Mouse (Mus musculus): ENCODE results near the gene Sparcl1.

The Sparcl1 gene

DNA sequence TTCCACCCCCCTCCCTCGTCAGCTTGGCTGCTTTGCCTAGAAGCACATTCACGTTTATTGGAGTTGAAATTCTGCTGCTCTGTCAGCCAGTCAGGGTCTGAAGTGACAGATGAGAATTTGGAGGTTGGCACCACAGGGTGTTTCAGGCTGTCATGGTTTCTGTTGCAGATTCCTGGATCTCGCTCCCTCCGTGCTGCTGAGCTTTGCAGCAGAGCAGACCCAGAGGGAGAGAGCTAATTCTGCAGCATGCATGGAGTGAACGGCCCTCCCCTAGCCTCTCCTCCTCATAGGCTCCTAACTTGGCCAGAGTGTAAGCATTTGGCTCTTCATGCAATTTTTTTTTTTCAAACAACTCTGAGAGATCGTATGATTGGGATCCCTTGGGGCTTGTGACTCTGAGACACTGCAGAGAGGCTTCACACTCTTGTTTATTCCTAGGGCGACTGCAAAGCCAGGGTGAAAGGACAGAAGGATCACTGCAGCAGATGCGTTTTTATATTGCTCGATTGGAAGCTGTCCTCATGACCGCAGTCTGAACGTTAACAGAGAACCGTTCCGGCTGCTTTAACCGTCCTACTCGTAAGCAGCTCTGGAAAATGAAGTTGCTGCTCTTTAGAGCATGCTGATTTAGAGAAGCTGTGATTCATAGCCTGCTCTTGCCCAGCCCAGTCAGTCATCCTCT, at the start of gene Sparcl1:
TSS of gene Sparcl1 (minus strand) at position 243 of the 682 bp plus-strand sequence.
- no peak for DNase-seq (ENCODE audit: low read depth, low spot score)

DNA sequence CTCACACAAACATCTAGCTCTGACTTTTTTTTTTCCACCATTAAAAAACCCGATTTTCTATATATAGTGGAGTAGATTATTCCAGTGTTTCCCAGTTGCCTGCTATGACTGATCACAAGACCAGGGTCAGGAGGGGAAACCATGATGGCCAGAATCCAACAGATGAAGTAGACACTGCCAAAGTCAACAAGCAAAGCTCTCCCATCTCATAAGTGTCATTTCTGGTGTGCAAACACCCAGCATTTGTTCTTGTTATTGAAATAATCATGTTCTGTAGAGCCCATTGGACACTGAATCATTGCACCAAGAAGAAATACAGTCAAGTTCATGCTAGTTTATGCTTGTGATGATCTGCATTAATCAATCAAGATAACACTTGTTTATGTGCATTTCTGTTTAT, 47.9 kb upstream of the Sparcl1 start:
- no peak for DNase-seq (ENCODE audit: low read depth, low spot score)

DNA sequence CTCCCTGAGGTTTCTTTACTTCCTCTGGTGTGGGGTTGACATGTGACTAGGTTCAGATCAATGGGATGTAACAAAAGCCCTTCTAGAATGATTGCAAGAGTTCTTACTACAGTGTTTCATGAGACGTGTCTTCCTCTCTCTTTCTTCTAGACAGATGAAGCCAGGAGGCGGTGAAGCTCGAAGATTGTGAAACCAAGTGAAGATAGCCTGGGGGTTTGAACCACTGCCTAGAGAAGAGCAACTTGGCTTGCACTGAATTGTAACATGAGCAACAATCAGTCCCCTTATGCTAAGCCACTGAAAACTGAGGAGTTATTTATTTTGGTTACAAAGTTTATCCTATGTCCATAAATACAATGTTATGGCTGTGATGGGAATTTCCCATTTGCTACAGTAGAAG, 47.0 kb upstream of the Sparcl1 start:
- no peak for DNase-seq (ENCODE audit: low read depth, low spot score)

DNA sequence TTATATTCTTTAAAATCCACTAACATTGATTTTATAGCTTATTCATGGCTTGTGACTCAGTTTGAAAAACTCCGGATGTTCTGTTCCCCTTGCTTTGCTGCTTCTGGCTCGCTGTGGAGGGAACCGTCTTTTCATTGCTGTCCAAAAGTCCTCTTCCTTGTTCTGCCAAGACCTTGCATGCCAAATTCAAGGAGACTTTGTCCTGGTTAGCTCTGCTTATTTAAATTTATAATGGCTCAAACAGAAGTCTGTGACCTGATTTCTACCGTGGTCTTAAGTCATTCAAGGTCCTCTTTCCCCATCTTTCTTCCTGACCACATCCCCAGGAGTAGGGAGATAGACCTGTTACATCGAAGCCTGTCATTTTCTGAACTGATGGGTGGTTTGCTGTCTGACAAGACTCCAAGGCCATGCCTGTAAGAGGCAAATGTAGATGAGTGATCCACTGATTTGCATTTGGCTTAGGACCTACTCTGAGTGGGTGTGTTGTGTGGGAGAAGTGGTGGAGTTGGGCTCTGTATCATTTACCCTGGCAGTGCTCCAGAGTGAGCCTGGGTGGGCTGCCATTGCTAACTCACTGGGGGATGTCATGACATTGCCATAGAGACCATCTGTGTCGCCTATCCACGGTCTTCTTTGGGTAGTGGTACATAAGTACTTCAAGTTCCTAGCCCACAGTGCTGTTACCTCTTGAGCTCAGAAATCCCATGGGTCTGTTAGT, 45.0 kb upstream of the Sparcl1 start:
- no peak for DNase-seq (ENCODE audit: low read depth, low spot score)

DNA sequence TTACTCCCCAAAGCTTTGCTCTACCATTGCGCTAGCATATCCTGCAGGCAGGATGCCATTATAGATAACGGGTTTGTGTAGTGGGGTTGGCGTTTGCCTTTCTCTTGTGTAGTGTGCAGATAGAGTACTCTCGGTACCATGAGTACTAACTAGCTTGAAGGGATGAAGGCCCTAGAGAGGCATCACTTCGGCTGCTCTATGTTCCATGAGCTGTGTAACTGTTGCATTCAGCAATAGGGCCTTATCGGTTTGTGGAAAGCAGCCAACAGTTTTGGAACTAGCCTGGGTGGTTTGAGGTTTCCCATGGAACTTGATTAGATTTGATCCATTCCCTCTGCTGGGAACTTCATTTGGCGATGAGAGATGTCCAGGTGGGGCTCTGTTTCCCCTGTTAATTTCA, 44.2 kb upstream of the Sparcl1 start:
- DNase-seq (ENCODE audit: low read depth, low spot score) = no peak

DNA sequence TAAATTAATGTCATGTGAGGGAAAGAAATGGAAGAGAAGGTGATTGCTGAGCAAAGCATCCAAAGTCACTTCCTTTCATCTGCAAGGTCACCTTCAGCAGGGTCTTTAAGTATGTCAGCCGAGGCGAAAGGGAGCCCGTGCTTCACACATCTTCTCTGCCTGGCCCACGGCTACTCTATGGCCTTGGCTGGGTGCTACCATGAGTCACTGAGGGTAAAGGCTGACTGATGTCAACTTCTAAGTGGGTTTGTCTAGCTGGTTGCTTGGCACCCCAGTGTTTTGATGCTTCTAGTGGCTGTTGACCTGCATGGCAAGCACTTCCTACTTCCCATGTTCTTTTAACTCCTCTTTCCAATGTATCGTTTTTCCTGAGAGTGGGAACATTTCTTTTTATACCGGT, 36.7 kb upstream of the Sparcl1 start:
- DNase-seq (ENCODE audit: low read depth, low spot score) = no peak

DNA sequence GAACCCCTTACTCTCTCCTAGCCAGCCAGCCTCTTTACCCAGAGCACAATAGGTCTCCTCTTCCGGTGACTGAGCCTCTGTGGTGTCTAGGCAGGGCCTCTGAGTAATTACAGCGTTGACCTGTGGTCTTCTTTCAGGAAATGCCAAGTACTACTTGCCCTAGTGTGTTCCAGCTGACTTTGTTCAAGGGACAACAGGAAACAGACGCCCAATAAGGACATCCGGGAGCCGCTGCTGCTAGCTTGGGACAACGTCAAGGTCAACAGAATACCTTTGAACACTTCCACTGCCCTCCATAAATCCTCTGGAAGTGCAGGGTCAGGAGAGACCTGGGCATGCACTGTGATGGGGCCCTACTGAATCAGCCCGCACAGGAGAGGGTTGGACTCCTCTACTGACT, 35.8 kb upstream of the Sparcl1 start:
- DNase-seq (ENCODE audit: low read depth, low spot score) = no peak

DNA sequence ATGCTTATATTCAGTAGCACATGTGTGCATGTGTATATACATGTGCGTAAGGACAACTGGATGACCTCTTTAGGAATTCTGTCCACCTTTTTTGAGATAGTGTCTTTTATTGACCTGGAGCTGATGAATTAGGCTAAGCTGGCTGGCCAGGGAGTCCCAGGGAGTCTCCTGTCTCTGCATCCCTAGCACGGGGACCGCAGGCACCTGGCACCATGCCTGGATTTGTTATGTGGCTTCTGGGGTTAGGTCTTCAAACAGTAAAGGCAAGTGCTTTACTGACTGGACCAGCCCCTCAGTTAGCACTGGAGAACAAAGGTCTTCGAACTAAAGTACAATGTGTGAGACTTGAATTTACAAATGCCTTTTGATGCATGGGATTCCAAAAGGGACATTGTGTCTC, 30.5 kb upstream of the Sparcl1 start:
- DNase-seq (ENCODE audit: low read depth, low spot score) = no peak

DNA sequence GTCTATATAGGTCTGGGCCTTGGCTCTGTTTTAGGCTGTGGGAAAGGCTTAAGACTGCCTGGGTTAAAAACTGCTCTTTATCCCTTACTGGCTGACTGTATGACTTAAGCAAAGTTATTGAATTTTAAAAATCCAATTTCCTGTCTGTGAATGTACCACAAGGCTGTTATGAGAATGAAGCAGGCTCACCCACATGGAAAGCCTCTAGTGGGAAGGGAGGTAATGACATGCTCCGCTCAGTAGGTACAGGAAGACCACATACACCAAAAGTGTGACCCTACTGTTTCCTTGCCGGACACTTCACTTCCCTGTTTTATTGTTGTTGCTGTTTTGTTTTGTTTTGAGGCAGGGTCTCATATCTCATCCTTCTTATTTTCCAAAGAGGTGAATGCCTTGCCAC, 27.5 kb upstream of the Sparcl1 start:
- no peak for DNase-seq (ENCODE audit: low read depth, low spot score)

DNA sequence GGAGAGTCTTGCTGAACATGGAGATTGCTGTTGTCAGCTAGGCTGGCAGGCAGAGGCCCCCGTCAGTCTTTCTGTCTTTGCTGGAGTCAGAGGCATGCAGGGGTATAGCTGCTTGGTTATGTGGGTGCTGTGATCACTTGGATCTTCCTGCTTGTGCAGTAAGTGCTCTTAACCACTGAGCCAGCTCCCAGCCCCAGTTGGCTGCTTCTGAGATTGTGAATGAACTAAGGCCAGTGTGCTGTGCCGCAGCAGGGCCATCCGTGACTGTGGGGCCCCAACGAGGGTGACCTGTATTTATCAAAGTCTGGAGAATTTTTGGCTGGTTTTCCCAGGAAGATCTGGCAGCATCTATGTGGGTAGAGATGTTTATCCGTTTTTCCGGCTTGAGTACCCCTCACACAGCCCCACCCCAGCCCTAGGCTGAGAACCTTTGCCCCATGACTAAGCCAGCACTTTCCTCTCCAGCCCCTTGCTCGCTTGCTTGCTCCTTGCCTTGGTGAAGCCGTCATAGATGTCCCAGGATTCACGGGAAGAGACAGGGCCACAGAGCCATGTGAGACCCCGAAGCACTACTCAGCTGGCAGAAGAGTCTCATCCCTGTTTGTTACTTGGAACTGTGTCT, 24.5 kb upstream of the Sparcl1 start:
- no peak for DNase-seq (ENCODE audit: low read depth, low spot score)

DNA sequence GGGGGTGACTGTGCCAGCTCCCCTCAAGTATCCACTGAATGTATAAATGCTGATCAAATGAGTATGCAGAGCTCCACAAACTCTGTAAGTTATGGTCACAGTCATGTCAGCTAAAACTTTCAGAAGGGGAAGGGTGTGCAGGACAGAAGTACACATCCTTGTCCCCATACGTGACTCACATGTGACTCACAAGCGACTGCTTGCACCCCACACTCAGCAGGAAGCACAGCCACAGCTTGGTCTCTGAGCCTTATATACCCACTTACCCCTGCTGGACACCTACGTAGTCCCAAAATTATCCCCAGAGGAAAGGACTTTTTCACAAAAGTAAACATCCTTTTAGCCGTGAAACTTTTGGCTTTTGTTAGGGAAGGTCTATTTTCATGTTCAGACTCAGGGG, 20.2 kb upstream of the Sparcl1 start:
- no peak for DNase-seq (ENCODE audit: low read depth, low spot score)

DNA sequence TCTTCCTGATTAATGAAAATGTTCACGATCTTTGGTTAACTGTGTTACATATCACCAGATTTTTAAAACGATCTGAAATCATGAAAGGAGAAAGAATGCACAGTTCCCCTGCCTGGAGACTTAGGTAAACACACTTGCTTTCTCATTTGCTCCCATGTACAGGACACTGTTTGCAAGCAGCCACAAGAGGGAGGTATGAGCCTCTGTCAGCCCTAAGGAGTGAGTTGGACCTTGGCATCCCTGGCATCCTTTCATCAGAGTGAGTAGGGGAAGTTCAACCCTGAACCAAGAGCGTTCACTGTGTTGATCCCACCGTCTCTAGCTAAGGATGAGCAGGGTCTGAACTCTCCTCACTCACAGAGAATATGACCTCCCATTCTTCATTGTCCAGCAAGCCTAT, 18.0 kb upstream of the Sparcl1 start:
- DNase-seq (ENCODE audit: low read depth, low spot score) = no peak

DNA sequence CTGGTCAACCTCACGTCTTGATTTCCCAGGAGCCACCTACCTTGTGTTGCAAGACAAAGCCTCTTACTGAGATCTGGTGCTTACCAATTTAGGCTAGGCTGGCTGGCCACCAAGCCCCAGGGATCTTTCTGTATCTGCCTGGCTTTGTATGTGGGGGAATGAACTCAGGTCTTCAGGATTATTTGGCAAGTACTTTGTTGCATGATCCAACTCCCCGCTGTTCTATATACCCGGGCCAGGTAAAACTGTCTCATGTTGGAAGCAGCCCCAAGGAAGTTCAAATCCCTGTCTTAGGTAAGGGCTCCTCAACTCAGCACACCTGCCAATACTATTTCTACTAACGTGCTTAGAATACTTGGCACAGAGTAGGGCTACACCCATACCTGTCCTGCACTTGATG, 17.4 kb upstream of the Sparcl1 start:
- no peak for DNase-seq (ENCODE audit: low read depth, low spot score)

DNA sequence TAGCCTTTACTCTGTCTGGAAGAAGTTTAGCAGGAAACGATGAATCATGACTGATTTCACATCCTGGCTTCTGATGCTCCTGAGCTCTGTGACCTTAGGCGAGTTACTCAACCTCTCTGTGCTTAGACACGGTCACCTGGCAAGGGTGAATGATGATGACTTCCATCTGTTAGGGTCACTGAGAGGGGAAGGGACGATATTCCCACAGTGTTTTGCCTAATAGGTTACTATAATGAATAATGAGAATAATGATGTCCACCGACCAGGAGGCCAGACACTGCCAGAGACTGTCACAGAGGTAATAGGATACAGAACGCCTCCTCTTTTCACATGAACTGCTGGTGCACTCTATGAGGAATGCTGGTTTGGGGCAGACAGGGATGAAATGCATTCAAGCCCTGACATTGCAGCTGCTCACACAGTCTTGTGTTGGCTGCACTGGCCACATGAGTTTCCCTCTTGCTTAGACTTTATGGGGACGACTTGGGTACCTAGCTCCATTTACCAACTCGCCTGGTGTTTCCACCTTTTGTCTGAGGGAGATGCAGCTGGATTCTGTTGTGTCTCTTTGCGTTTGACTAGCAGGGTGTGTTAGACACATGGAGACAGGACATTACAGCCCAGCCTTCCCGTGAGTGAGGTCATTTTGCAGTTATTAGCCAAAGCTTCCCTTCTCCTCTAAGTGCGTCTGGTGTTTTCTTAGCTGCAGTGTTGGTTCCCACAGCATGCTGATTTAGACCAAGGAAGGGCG, 14.9 kb upstream of the Sparcl1 start:
- no peak for DNase-seq (ENCODE audit: low read depth, low spot score)

DNA sequence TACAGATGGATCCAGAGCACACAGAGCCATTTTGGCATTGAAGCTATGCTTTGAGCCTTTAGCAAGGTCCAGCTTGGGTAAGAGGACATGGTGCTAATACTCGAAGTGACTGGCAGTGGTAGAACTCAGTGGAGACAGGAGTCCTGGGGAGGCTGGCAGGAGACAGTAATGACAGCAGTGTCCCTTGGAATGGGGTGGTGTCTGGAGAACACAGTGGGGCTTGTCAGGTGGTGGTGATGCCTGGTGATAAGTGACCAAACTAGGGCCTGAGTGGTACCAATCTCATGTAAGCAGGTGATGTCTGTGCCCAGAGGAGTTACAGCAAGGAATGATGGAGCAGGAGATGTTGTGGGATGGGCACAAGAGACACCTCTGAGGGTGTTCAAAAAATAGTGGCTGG, 13.8 kb upstream of the Sparcl1 start:
- no peak for DNase-seq (ENCODE audit: low read depth, low spot score)

DNA sequence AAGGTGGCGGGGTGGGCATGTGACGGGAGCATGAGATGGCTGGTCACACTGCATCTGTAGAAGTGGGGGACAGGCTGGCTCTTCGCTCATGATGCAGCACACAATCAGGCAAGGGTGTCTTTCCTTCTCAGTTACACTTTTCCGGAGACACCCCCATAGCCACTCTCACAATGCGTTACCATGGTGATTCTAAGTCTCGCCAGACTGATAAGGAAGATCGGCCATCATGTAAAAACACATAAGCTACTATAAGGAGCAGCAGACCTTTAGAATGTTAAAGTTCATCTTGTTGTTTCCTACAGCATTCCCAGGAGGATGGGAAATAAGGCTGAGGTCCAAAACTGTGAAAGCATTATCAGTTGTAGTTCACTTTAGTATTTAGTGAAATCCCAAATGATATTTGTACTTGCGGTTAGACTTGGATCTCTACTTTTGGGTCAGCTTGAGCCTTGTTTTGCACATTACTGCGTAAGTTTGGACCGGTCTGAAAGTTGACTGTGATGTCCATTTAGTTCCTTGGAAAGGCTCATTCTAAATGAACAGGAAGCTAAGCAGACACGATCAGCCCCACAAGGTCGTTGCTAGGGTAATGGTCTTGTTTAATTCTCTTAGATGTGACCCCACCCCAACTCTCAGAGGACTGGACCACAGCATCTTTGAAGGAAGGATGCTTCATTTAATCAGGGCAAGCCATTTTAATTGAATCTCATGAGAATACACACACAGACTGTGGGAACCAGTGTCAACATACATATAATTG, 13.2 kb upstream of the Sparcl1 start:
- DNase-seq (ENCODE audit: low read depth, low spot score) = no peak

DNA sequence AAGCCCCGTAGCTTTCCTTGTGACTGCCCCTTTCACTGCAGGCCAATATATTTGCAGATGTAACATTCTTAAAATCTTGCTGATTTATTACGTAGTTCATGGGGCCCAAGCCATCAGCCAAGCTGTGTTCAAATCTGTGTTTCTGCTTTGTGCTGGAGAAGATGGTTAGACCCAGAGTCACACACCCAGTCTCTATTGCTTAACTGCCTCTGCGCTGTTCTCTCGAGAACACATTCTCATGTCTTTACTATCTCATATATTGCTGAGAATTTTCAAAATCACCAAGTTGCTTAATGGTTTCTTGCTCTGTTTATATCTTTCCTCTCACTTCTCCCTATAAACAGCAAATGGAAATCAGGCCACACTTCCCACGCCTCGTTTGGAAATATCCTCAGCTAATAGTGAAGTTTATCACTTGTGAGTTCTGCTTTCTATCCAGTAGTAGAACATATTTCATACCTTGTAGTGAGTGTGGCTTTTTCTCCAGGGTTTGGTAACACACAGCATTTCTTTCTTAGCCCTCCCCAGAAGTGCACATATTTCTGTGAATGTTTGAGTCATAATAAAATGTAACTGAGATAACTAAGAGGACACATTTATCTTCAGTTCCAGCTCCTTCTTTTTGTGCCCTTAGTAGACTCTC, 10.6 kb upstream of the Sparcl1 start:
- no peak for DNase-seq (ENCODE audit: low read depth, low spot score)

DNA sequence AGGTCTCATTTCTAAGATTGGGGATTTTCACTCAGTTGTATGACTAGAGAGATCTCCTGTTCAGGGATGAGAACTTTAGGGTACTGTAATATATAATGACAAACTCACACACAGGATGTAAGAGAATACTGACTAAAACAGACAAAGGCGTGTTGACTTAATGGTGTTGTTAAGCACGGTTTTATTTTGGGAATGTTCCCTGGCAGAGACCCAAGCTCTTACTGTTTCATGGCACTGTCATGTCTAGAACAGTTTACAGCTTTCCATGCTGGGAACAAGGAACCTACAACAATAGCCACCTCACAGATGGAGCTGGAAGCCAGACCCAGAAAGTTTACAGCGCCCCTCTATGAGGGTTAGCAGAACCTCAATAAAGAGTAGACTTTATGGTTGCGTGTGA, 2.4 kb upstream of the Sparcl1 start:
- no peak for DNase-seq (ENCODE audit: low read depth, low spot score)

DNA sequence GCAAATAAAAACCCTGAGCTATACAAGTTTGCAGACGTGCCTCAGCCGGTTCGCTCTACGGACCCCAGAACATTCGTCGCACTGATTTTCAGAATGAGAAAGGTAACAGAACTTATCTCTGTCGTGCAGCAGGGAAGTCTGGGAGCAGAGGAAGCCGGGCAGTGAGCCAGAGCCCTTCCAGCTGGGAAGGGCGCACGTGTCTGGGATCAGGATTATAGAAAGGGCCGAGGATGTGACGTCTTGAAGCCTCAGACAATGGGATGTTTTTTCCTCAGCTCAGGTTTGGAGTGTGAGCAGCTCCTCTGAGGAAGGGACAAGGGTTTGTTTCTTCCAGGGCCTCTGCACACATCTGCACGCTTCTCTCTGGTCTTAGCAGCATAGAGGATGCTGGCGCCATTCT, 1.6 kb upstream of the Sparcl1 start:
- DNase-seq (ENCODE audit: low read depth, low spot score) = no peak

DNA sequence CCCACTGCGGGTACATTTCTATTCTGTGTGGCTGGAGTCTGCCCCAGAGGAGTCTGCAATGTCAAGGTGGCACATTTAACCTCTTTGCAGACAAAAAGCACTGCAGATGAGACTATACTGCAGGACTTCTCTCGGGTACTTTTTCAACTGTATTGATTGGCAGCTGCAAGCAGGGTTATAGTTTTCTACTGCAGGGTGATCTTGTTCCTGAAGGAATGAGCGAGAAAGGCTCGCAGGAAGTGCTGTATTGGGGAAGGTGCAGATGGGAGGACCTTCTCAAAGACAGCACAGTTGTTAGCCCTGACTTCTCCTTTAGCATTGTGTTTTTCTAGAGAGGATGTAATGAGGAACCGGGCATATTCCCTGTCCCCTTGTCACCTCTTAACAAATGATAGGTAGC, 1.0 kb downstream of the Sparcl1 start:
- DNase-seq (ENCODE audit: low read depth, low spot score) = no peak

DNA sequence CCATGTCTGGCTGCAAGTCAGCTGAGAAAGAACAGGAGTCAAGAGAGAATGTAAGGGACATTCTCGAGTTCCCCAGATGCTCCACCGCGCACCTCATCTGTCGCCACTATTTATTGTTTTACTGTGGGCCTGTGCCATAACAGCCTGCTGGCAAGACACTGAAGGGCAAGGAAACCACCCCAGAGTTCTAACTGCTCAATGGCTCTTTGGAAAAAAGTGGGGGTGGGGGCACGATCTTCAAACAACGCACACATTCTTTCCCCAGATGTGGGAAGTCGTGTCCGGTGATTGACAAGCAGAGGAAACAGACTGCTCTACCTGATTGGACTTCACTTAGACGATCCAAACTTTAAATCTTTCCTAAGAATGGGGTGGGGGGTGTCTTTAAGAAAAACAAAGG, 1.5 kb downstream of the Sparcl1 start:
- DNase-seq (ENCODE audit: low read depth, low spot score) = no peak

Data from WW6 (cell line).